Mouse (Mus musculus): ENCODE results near the gene Sdk2. TPM values are rescaled to one million over a fixed set of nuclear protein-coding genes. Genes with fewer than 3 reads are reported as not detected.

The Sdk2 gene
- total and polyA plus RNA-seq, 3 experiments, result 0.13 TPM; not detected in 2

- no peak for TF ChIP-seq CTCF (IDR thresholded peaks at IDR 0.05 in 2 of 3, conservative IDR thresholded peaks at IDR 0.05 in 1 of 3; ENCODE audit: control insufficient read depth in 1 of 3, insufficient read depth in 1 of 3, low read depth in 2 of 3, low read length in 3 of 3, poor library complexity in 1 of 3, severe bottlenecking in 1 of 3)
- TF ChIP-seq MYC (IDR thresholded peaks at IDR 0.05; ENCODE audit: low read depth, low read length), result no peak
- no peak for TF ChIP-seq RCOR1 (IDR thresholded peaks at IDR 0.05; ENCODE audit: low read depth, low read length)
- TF ChIP-seq TAL1 (IDR thresholded peaks at IDR 0.05; ENCODE audit: low read length), result no peak
- no peak for TF ChIP-seq USF1 (IDR thresholded peaks at IDR 0.05; ENCODE audit: low read depth, low read length)
- TF ChIP-seq SMC3 (IDR thresholded peaks at IDR 0.05; ENCODE audit: low read depth, low read length), result no peak
- no peak for TF ChIP-seq BHLHE40 (IDR thresholded peaks at IDR 0.05; ENCODE audit: borderline replicate concordance, low read depth, low read length)
- TF ChIP-seq GATA1 (IDR thresholded peaks at IDR 0.05; ENCODE audit: low read depth, low read length), result no peak
- no peak for TF ChIP-seq UBTF (IDR thresholded peaks at IDR 0.05; ENCODE audit: borderline replicate concordance, insufficient read depth, low read depth, low read length)
- no peak for TF ChIP-seq NRF1 (IDR thresholded peaks at IDR 0.05; ENCODE audit: insufficient read depth, low read depth, low read length, poor library complexity, severe bottlenecking)
- no peak for TF ChIP-seq ZC3H11A (IDR thresholded peaks at IDR 0.05; ENCODE audit: low read depth, low read length)
- H3K9ac ChIP-seq (ENCODE audit: control insufficient read depth, low read depth, low read length, poor library complexity, severe bottlenecking), result no peak overlapping the region
- H3K4me1 ChIP-seq (ENCODE audit: control insufficient read depth in 1 of 2, insufficient read depth in 2 of 2, low read length in 2 of 2), result no peaks in the 10 kb centered on the region
- H3K9me3 ChIP-seq (replicated peaks; ENCODE audit: insufficient read depth, low read length), result no peaks in the 10 kb centered on the region
- H3K27me3 ChIP-seq (ENCODE audit: control insufficient read depth in 1 of 2, insufficient read depth in 2 of 2, low read length in 2 of 2), result no peaks in the 10 kb centered on the region
- H3K79me2 ChIP-seq (ENCODE audit: control insufficient read depth, insufficient read depth, low read length, poor library complexity), result no peaks in the 10 kb centered on the region
- H3K36me3 ChIP-seq (ENCODE audit: control insufficient read depth in 1 of 2, insufficient read depth in 2 of 2, low read length in 2 of 2), result no peaks in the 10 kb centered on the region
- no peak overlapping the region for H3K4me3 ChIP-seq (ENCODE audit: control insufficient read depth in 1 of 2, insufficient read depth in 1 of 2, low read depth in 2 of 2, low read length in 2 of 2)
- no peak overlapping the region for H3K27ac ChIP-seq (ENCODE audit: control insufficient read depth, low read depth, low read length)
- DNase-seq (ENCODE audit: low read depth, low spot score), result no peak
Measured at GRCm38 (mm10) chr11:114054581-114055315, 12.1 kb downstream of the Sdk2 start.

- Histone ChIP-seq H3K4me1 (ENCODE audit: control insufficient read depth in 1 of 2, insufficient read depth in 2 of 2, low read length in 2 of 2) (no peaks in the 10 kb centered on the region), H3K9ac (ENCODE audit: control insufficient read depth, low read depth, low read length, poor library complexity, severe bottlenecking) (no peak overlapping the region), H3K79me2 (ENCODE audit: control insufficient read depth, insufficient read depth, low read length, poor library complexity) (no peaks in the 10 kb centered on the region), H3K36me3 (ENCODE audit: control insufficient read depth in 1 of 2, insufficient read depth in 2 of 2, low read length in 2 of 2) (no peaks in the 10 kb centered on the region), H3K9me3 (replicated peaks; ENCODE audit: insufficient read depth, low read length) (no peaks in the 10 kb centered on the region), H3K4me3 (ENCODE audit: control insufficient read depth in 1 of 2, insufficient read depth in 1 of 2, low read depth in 2 of 2, low read length in 2 of 2) (no peak overlapping the region), H3K27me3 (ENCODE audit: control insufficient read depth in 1 of 2, insufficient read depth in 2 of 2, low read length in 2 of 2) (no peaks in the 10 kb centered on the region), H3K27ac (ENCODE audit: control insufficient read depth, low read depth, low read length) (no peak overlapping the region)
- TF ChIP-seq POLR2AphosphoS2 (IDR thresholded peaks at IDR 0.05; ENCODE audit: low read length) (no peak), MYB (IDR thresholded peaks at IDR 0.05; ENCODE audit: low read depth, low read length) (no peak), GATA1 (IDR thresholded peaks at IDR 0.05; ENCODE audit: low read depth, low read length) (no peak), MAZ (IDR thresholded peaks at IDR 0.05; ENCODE audit: low read depth, low read length) (no peak), MEF2A (IDR thresholded peaks at IDR 0.05; ENCODE audit: extremely low read depth, insufficient replicate concordance, low read depth, low read length, poor library complexity, severe bottlenecking) (no peak), BHLHE40 (IDR thresholded peaks at IDR 0.05; ENCODE audit: borderline replicate concordance, low read depth, low read length) (no peak), ETS1 (IDR thresholded peaks at IDR 0.05; ENCODE audit: low read depth, low read length) (no peak), ZNF384 (IDR thresholded peaks at IDR 0.05; ENCODE audit: low read depth, low read length) (no peak), USF2 (IDR thresholded peaks at IDR 0.05; ENCODE audit: borderline replicate concordance in 1 of 2, insufficient read depth in 1 of 2, low read depth in 1 of 2, low read length in 2 of 2) (no peak), USF1 (IDR thresholded peaks at IDR 0.05; ENCODE audit: low read depth, low read length) (no peak), E2F4 (IDR thresholded peaks at IDR 0.05; ENCODE audit: borderline replicate concordance, low read depth, low read length) (no peak), NELFE (IDR thresholded peaks at IDR 0.05; ENCODE audit: low read depth, low read length) (no peak), ELF1 (IDR thresholded peaks at IDR 0.05; ENCODE audit: low read depth, low read length) (no peak), POLR2A (IDR thresholded peaks at IDR 0.05; ENCODE audit: control insufficient read depth in 1 of 2, insufficient read depth in 1 of 2, low read depth in 1 of 2, low read length in 2 of 2, poor library complexity in 1 of 2) (no peak), CHD1 (IDR thresholded peaks at IDR 0.05; ENCODE audit: low read depth, low read length) (no peak)
- no peak for DNase-seq (ENCODE audit: low read depth, low spot score)
Measured at GRCm38 (mm10) chr11:114051361-114051760, 15.5 kb downstream of the Sdk2 start.
